ENCODE assay signal across 12 mouse cellular contexts in genomic region chr10:7582157-7582890, GRCm38 (mm10). TPM values are rescaled to one million over a fixed set of nuclear protein-coding genes. Genes with fewer than 3 reads are reported as not detected.
DNase-seq lines count a peak whose midpoint lies in the region; ATAC-seq and TF ChIP-seq lines count a peak whose summit lies in the region.
"Had no signal": no experiment of that assay in that cellular context is flagged by ENCODE, and none has a peak within 500 bp of the region (broad histone marks: within the 10 kb centered on the region; RNA-seq: fewer than 3 reads in every experiment).

No protein-coding gene starts in this region.

- WGBS in heart, embryonic 15.5 days = 28% methylated on average over 11 of the region's 11 CpGs
- 47% methylated on average over 11 of the region's 11 CpGs for WGBS in neural tube, embryonic 14.5 days
- WGBS in liver, embryonic 11.5 days = 36% methylated on average over 11 of the region's 11 CpGs

- H3K27ac ChIP-seq in heart, embryonic 15.5 days = no peak overlapping the region
- H3K27ac ChIP-seq in neural tube, embryonic 14.5 days (ENCODE audit: low read depth, low read length) = no peak overlapping the region
- H3K27ac ChIP-seq in liver, embryonic 11.5 days (ENCODE audit: low read depth, low read length) = no peak overlapping the region
- H3K27ac ChIP-seq: left cerebral cortex, adult 2 months; stomach, embryonic 15.5 days had no signal

- no peak for TF ChIP-seq CTCF in E14TG2a.4 (conservative IDR thresholded peaks at IDR 0.05; ENCODE audit: low read length)

- H3K4me2 ChIP-seq in heart, embryonic 15.5 days = no peak overlapping the region
- H3K4me2 ChIP-seq in neural tube, embryonic 14.5 days (ENCODE audit: low read depth, low read length) = no peak overlapping the region
- H3K4me2 ChIP-seq in liver, embryonic 11.5 days = no peak overlapping the region
- H3K4me2 ChIP-seq: stomach, embryonic 15.5 days had no signal

- no peaks in the 10 kb centered on the region for H3K36me3 ChIP-seq in heart, embryonic 15.5 days
- no peaks in the 10 kb centered on the region for H3K36me3 ChIP-seq in E14TG2a.4 (ENCODE audit: insufficient read depth, low read length)
- no peaks in the 10 kb centered on the region for H3K36me3 ChIP-seq in neural tube, embryonic 14.5 days (ENCODE audit: control insufficient read depth, insufficient read depth, low read length)
- no peaks in the 10 kb centered on the region for H3K36me3 ChIP-seq in liver, embryonic 11.5 days (ENCODE audit: control insufficient read depth, insufficient read depth, low read length)
- H3K36me3 ChIP-seq: stomach, embryonic 15.5 days had no signal

- no peak for DNase-seq in heart, adult 9 months (ENCODE audit: low spot score in 2 of 2)
- no peak for DNase-seq in left cerebral cortex, adult 9 months (ENCODE audit: low spot score in 2 of 2)
- DNase-seq in left cerebral cortex, adult 8-10 months (ENCODE audit: low spot score in 2 of 2) = no peak
- DNase-seq in liver, embryonic 11.5 days (ENCODE audit: low spot score) = no peak
- DNase-seq: cerebellum, adult 9-11 months; lung, postnatal 4 days had no signal

- 0 out of 2 replicates have a peak, but pooled peaks have one; percentile 53 for ATAC-seq in heart, embryonic 15.5 days (replicated peaks; ENCODE audit: insufficient number of reproducible peaks, insufficient read depth, low FRiP score, low read depth)
- peak; percentile 80 to 93 for ATAC-seq in hematopoietic stem cell, adult 5-6 weeks (replicated peaks in 1 of 2; ENCODE audit: insufficient read depth in 1 of 2, low FRiP score in 2 of 2, low TSS enrichment in 1 of 2, low read depth in 1 of 2, poor library complexity in 2 of 2, severe bottlenecking in 2 of 2)
- peak; percentile 56; the same call in 1 of the 2 replicates for ATAC-seq in neural tube, embryonic 14.5 days (ENCODE audit: low read depth)
- no peak for ATAC-seq in liver, embryonic 11.5 days (replicated peaks; ENCODE audit: low FRiP score)

- H3K27me3 ChIP-seq in heart, embryonic 15.5 days = 0 out of 2 replicates have a peak, but pooled peaks cover 7% of the 10 kb centered on the region
- peaks cover 17% of the 10 kb centered on the region for H3K27me3 ChIP-seq in E14TG2a.4 (ENCODE audit: insufficient read depth, low read length)
- H3K27me3 ChIP-seq in neural tube, embryonic 14.5 days (ENCODE audit: control insufficient read depth, insufficient read depth, low read length) = no peaks in the 10 kb centered on the region
- H3K27me3 ChIP-seq in liver, embryonic 11.5 days (replicated peaks; ENCODE audit: control insufficient read depth, insufficient read depth, low read length) = no peaks in the 10 kb centered on the region
- H3K27me3 ChIP-seq: stomach, embryonic 15.5 days had no signal

- no peak overlapping the region for H3K9ac ChIP-seq in heart, embryonic 15.5 days
- H3K9ac ChIP-seq in neural tube, embryonic 14.5 days (replicated peaks; ENCODE audit: low read depth, low read length) = no peak overlapping the region
- H3K9ac ChIP-seq in liver, embryonic 11.5 days (ENCODE audit: low read depth, low read length) = no peak overlapping the region
- H3K9ac ChIP-seq: stomach, embryonic 15.5 days had no signal

- H3K4me3 ChIP-seq in heart, embryonic 15.5 days = no peak overlapping the region
- peak overlapping the region; percentile 53 for H3K4me3 ChIP-seq in E14TG2a.4 (replicated peaks; ENCODE audit: low read length)
- no peak overlapping the region for H3K4me3 ChIP-seq in neural tube, embryonic 14.5 days (ENCODE audit: low read depth, low read length)
- no peak overlapping the region for H3K4me3 ChIP-seq in liver, embryonic 11.5 days (ENCODE audit: low read depth, low read length)
- H3K4me3 ChIP-seq: left cerebral cortex, adult 2 months; stomach, embryonic 15.5 days had no signal

- H3K9me3 ChIP-seq in heart, embryonic 15.5 days (replicated peaks) = no peaks in the 10 kb centered on the region
- no peaks in the 10 kb centered on the region; the same call in 1 of the 2 replicates for H3K9me3 ChIP-seq in E14TG2a.4 (ENCODE audit: low read length)
- no peaks in the 10 kb centered on the region for H3K9me3 ChIP-seq in neural tube, embryonic 14.5 days (ENCODE audit: control insufficient read depth, low read length)
- H3K9me3 ChIP-seq in liver, embryonic 11.5 days (ENCODE audit: control insufficient read depth, low read length) = no peaks in the 10 kb centered on the region
- H3K9me3 ChIP-seq: stomach, embryonic 15.5 days had no signal

- H3K4me1 ChIP-seq in heart, embryonic 15.5 days (replicated peaks) = peaks cover 6% of the 10 kb centered on the region
- H3K4me1 ChIP-seq in E14TG2a.4 (replicated peaks; ENCODE audit: low read depth, low read length) = peaks cover 26% of the 10 kb centered on the region
- no peaks in the 10 kb centered on the region for H3K4me1 ChIP-seq in neural tube, embryonic 14.5 days (ENCODE audit: control insufficient read depth, insufficient read depth, low read length)
- no peaks in the 10 kb centered on the region for H3K4me1 ChIP-seq in liver, embryonic 11.5 days (replicated peaks; ENCODE audit: control insufficient read depth, insufficient read depth, low read length)
- H3K4me1 ChIP-seq: stomach, embryonic 15.5 days had no signal

RNA-seq across cellular contexts. Expression of gene Lrp11, which starts 7.3 kb away (rescaled TPM):
- 1.1 and 2.1 TPM in 2 replicates for polyA plus RNA-seq in heart, embryonic 15.5 days (2015; fragmentation: Nextera tagmentation; extraction: Ambion mirVana)
- 1.2 and 1.3 TPM in 2 replicates for total RNA-seq in hematopoietic stem cell, adult 5-6 weeks (2017)
- polyA plus RNA-seq in neural tube, embryonic 14.5 days (2014; fragmentation: Nextera tagmentation; extraction: Ambion mirVana) = 37.8 and 39.1 TPM in 2 replicates
- total RNA-seq in left cerebral cortex, adult 8-10 months (2022) = 100 to 1,000 TPM; 133 to 153 (median 140) TPM
- polyA plus RNA-seq in liver, embryonic 11.5 days (2014; fragmentation: Nextera tagmentation; extraction: Ambion mirVana) = 1.8 and 2.3 TPM in 2 replicates

Comparison
In these comparisons a context has a peak if more than half of its experiments do, and no peak if none do; other contexts are left out.
1. RNA of gene Lrp11, which starts 7.3 kb away (polyA plus RNA-seq): 37.8 to 39.1 TPM in neural tube, embryonic 14.5 days; 1.8 to 2.3 TPM in liver, embryonic 11.5 days and 1.1 to 2.1 TPM in heart, embryonic 15.5 days; every median in the first group is over 10 times any median in the second.